Mouse (Mus musculus) hindbrain, embryonic 13.5 days (tissue): Measurements from ENCODE around the gene Nf1. TPM values are rescaled to one million over a fixed set of nuclear protein-coding genes. Genes with fewer than 3 reads are reported as not detected.

Source experiments
- ATAC-seq: fragments of 200-750 bp; cut with Nextera tagmentation; 2 replicates; pipeline ENCODE4 v1.8.0; 2017; ENCODE audit warnings: moderate TSS enrichment; ENCODE audit not compliant: low FRiP score
- H3K27ac ChIP-seq: fragments of 300-500 bp; sonication (generic); 2 replicates; pipeline ENCODE4 v1.5.1; 2015; ENCODE audit warnings: inconsistent platforms, mild to moderate bottlenecking, moderate library complexity
- H3K27me3 ChIP-seq: fragments of 300-500 bp; sonication (generic); 2 replicates; pipeline ENCODE4 v1.6.1; 2015; ENCODE audit warnings: mild to moderate bottlenecking, inconsistent platforms
- H3K36me3 ChIP-seq: fragments of 300-500 bp; sonication (generic); 2 replicates; pipeline ENCODE4 v1.6.1; 2015; ENCODE audit warnings: mild to moderate bottlenecking, inconsistent platforms
- H3K4me1 ChIP-seq: fragments of 300-500 bp; sonication (generic); replicated peaks from 2 replicates; pipeline ENCODE4 v1.6.1; 2015; ENCODE audit warnings: inconsistent platforms
- H3K4me2 ChIP-seq: fragments of 300-500 bp; sonication (generic); 2 replicates; pipeline ENCODE4 v1.6.1; 2015; ENCODE audit warnings: inconsistent platforms, mild to moderate bottlenecking, moderate library complexity
- H3K4me3 ChIP-seq: fragments of 300-500 bp; sonication (generic); 2 replicates; pipeline ENCODE4 v1.5.1; 2015; ENCODE audit warnings: mild to moderate bottlenecking, inconsistent platforms
- H3K9ac ChIP-seq: fragments of 300-500 bp; sonication (generic); 2 replicates; pipeline ENCODE4 v1.6.1; 2015; ENCODE audit warnings: mild to moderate bottlenecking, inconsistent platforms
- H3K9me3 ChIP-seq: fragments of 300-500 bp; sonication (generic); 2 replicates; pipeline ENCODE4 v1.6.1; 2016; ENCODE audit warnings: inconsistent platforms
- WGBS: fragments of 180-500 bp; shearing (Covaris S2); methylation state at CpG from one replicate; pipeline ENCODE4 v1.1.7; 2015; 5-methylcytosine and 5-hydroxymethylcytosine counted together
- polyA plus RNA-seq: library from polyadenylated mRNA; unstranded; fragments of >200 nt; fragmentation: Nextera tagmentation; extraction: Ambion mirVana; gene quantifications from 2 replicates; pipeline ENCODE4 v1.2.1, GENCODE M21; 2015

Gene Nf1
- polyA plus RNA-seq, 1 experiment from 2014 or later, result 7.8 TPM

DNA sequence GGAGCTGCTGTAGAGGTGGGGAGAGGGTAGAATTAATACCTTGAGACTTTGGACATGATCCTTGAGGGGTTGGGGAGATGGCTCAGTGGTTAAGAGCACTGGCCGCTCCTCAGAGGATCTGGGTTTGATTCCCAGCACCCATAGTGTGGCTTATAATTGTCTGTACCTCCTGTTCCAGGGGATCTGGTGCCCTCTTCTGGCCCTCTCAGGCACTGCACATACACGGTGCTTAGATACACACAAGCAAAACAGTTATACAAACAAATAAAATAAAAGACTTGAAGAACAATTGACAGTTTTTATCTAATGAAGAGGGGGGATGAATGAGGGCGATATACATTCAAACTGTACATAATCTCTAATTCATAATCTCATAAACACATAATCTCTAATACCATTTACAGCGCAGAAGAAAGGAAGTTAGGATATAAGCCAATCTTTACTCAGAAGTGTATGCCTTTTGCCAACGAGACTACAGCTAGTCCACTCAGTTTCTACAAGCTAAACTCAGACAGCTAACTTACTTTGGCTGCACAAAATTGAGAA is 2.7 kb upstream of the Nf1 start:
- H3K27ac ChIP-seq, result no peak overlapping the region
- H3K4me1 ChIP-seq, result peaks cover 22% of the 10 kb centered on the region
- H3K36me3 ChIP-seq, result no peaks in the 10 kb centered on the region
- no peak overlapping the region for H3K4me3 ChIP-seq
- no peak for ATAC-seq
- 88% methylated on average over 5 of the region's 5 CpGs for WGBS
- H3K9ac ChIP-seq, result no peak overlapping the region
- H3K4me2 ChIP-seq, result no peak overlapping the region
- no peaks in the 10 kb centered on the region for H3K9me3 ChIP-seq
- H3K27me3 ChIP-seq, result 0 out of 2 replicates have a peak, but pooled peaks cover 3% of the 10 kb centered on the region

DNA sequence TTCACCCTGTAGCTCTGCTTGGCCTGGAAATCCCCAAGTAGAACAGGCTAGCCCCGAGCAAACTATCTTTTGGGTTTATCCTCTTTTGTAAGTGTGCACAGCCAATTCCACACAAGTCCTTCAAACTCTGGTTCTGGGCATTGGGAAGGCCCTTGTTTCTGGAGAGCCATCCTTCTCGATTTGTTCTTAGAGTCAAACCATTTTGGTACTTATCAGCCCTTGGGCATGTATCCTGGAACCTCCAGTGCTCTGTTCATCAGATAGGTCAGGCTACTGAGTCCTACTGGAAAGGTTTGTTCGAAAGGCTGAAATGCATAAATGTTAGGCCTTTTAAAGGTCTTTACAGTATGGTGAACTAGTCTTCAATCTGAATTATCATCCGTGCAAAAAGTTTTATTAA is 872 bp upstream of the Nf1 start:
- Histone ChIP-seq H3K9me3 (no peaks in the 10 kb centered on the region), H3K27ac (0 out of 2 replicates have a peak overlapping the region, but pooled peaks have one; percentile 96), H3K4me2 (peak overlapping the region; percentile 66), H3K4me1 (peaks cover 29% of the 10 kb centered on the region), H3K36me3 (peaks cover 7% of the 10 kb centered on the region; the same call in 1 of the 2 replicates), H3K4me3 (peak overlapping the region; percentile 92), H3K9ac (peak overlapping the region; percentile 94), H3K27me3 (0 out of 2 replicates have a peak, but pooled peaks cover 3% of the 10 kb centered on the region)
- WGBS, result 60% methylated on average over 4 of the region's 4 CpGs
- ATAC-seq, result no peak

DNA sequence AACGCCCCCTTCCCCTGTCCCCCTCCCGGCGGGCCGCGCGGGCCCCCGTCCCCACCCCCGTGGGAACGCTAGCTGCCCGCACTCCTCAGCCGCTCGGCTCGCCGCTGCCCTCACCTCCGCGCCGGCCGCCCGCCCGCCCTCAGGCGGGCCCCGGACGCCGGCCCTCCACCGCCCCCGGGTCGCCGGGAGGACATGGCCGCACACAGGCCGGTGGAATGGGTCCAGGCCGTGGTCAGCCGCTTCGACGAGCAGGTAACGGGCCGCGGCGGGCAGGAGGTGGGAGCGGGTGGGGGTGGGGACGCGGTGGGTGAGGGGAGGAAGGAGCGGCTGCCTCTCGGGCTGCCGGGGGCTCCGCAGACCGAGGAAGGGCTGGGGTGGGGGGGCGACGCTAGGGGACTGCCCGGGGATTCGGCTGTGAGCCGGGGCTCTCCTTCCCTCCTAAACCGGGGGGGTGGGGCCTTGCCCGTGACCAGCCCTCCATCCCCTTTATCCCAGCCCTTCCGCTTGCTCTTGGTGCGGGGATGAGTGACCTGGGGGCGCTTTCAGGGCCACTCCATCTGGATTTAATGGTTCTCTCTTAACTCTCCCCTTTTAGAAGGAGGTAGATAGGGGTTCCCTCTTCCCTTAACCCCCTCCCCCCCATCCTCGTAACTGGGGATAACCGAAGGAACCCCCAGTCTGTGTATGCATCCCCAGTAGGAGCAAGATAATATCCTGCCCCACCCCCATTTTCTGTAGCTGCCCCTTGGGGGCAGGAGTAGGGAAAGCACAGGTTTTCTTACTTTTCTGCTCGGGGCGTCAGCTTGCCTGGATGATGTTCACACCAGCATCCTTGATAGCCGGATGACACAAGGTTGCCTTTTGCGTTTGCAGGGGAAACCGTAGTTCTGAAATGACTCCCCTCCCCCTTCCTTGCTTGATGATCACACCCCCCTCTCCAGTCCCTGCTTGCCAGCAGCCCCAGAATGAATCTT is 602 bp downstream of the Nf1 start:
- Histone ChIP-seq H3K4me1 (peaks cover 34% of the 10 kb centered on the region), H3K4me2 (peak overlapping the region; percentile 83), H3K9ac (peak overlapping the region; percentile 94), H3K27me3 (0 out of 2 replicates have a peak, but pooled peaks cover 3% of the 10 kb centered on the region), H3K4me3 (peak overlapping the region; percentile 92), H3K27ac (peak overlapping the region; percentile 96), H3K36me3 (peaks cover 7% of the 10 kb centered on the region; the same call in 1 of the 2 replicates), H3K9me3 (no peaks in the 10 kb centered on the region)
- under 1% methylated on average over 33 of the region's 63 CpGs for WGBS
- peak; percentile 83 for ATAC-seq

- Histone ChIP-seq H3K27ac (no peak overlapping the region), H3K9me3 (no peaks in the 10 kb centered on the region), H3K27me3 (no peaks in the 10 kb centered on the region), H3K4me3 (no peak overlapping the region), H3K36me3 (peaks cover 5% of the 10 kb centered on the region; the same call in 1 of the 2 replicates), H3K9ac (no peak overlapping the region), H3K4me1 (peaks cover 7% of the 10 kb centered on the region), H3K4me2 (no peak overlapping the region)
- ATAC-seq, result no peak
- WGBS, result 90% methylated on average over 3 of the region's 3 CpGs
Observed at GRCm38 (mm10) chr11:79356995-79357394, 17.5 kb downstream of the Nf1 start.

DNA sequence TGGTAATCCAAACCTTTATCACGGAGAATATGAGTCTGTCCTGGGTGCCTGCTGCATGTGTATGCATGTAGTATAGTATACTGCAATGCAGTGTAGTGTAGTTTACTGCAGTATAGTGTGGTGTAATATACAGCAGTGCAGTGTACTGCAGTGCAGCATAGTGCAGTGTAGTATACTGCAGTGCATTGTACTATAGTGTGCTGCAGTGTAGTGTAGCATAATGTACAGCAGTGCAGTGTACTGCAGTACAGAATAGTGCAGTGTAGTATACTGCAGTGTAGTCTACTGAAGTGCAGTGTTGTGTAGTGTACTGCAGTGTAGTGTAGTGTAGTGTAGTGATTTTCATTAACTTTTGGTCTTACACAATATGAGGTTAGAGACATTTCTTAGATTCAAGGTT is 17.9 kb downstream of the Nf1 start:
- Histone ChIP-seq H3K27ac (no peak overlapping the region), H3K4me3 (no peak overlapping the region), H3K9ac (no peak overlapping the region), H3K27me3 (no peaks in the 10 kb centered on the region), H3K4me1 (peaks cover 7% of the 10 kb centered on the region), H3K4me2 (no peak overlapping the region), H3K9me3 (no peaks in the 10 kb centered on the region), H3K36me3 (peaks cover 5% of the 10 kb centered on the region; the same call in 1 of the 2 replicates)
- 93% methylated on average over 1 of the region's 1 CpGs for WGBS
- peak; percentile 52; the same call in 1 of the 2 replicates for ATAC-seq

DNA sequence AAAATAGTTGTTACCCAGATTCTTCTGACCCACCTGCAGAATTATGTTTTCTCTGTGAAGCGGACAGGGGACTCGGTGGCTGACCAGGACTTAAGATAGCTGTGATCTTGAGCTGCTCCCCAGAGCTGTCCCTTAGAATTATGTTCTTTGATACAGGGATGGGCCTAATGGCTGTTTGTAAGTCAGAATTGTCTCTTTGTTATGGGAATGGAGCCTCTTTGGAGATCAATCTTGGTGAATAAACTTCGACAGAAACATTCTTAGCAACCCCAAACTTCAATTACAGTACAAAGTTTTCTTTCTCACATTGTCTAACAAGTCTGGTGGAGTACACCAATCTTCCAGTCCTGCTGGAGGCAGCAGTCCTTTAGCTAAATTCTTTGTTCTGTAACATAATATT is 25.5 kb downstream of the Nf1 start:
- H3K9me3 ChIP-seq, result no peaks in the 10 kb centered on the region
- no peak for ATAC-seq
- WGBS, result 86% methylated on average over 3 of the region's 3 CpGs
- no peak overlapping the region for H3K4me2 ChIP-seq
- H3K4me3 ChIP-seq, result no peak overlapping the region
- no peak overlapping the region for H3K27ac ChIP-seq
- no peaks in the 10 kb centered on the region for H3K27me3 ChIP-seq
- H3K9ac ChIP-seq, result no peak overlapping the region
- no peaks in the 10 kb centered on the region for H3K36me3 ChIP-seq
- peaks cover 9% of the 10 kb centered on the region for H3K4me1 ChIP-seq

DNA sequence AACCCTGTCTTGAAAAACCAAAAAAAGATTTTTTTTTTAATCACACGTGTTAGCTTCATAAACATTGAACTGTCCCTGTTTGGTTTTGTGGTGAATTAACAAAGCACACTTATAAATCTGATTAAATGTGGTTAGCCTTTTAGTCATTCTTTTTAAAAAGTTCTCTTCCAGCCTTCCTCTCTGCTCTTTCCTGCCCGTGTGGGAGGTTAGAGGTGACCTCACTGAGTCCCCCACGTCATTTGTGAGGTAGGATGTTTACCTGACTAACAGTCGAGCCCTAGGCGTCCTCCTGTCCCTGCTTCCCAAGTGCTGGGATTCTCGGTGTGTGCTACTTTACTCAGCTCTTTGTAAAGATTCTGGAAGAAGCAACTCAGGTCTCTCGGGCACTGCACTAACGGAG is 26.8 kb downstream of the Nf1 start:
- Histone ChIP-seq H3K4me1 (peaks cover 9% of the 10 kb centered on the region), H3K9ac (no peak overlapping the region), H3K9me3 (no peaks in the 10 kb centered on the region), H3K27ac (no peak overlapping the region), H3K4me2 (no peak overlapping the region), H3K27me3 (no peaks in the 10 kb centered on the region), H3K36me3 (no peaks in the 10 kb centered on the region; the same call in 1 of the 2 replicates), H3K4me3 (no peak overlapping the region)
- no peak for ATAC-seq
- 32% methylated on average over 8 of the region's 8 CpGs for WGBS

GRCm38 (mm10) chr11:79373031-79373430 is 33.5 kb downstream of the Nf1 start:
- Histone ChIP-seq H3K4me1 (no peaks in the 10 kb centered on the region), H3K4me2 (no peak overlapping the region), H3K36me3 (no peaks in the 10 kb centered on the region; the same call in none of the 2 replicates), H3K27ac (no peak overlapping the region), H3K9me3 (no peaks in the 10 kb centered on the region), H3K27me3 (no peaks in the 10 kb centered on the region), H3K9ac (no peak overlapping the region), H3K4me3 (no peak overlapping the region)
- WGBS, result 95% methylated on average over 4 of the region's 4 CpGs
- no peak for ATAC-seq

- no peak overlapping the region for H3K9ac ChIP-seq
- H3K27me3 ChIP-seq, result no peaks in the 10 kb centered on the region
- no peak for ATAC-seq
- no peaks in the 10 kb centered on the region for H3K4me1 ChIP-seq
- no peaks in the 10 kb centered on the region for H3K9me3 ChIP-seq
- H3K4me2 ChIP-seq, result no peak overlapping the region
- 72% methylated on average over 3 of the region's 3 CpGs for WGBS
- H3K4me3 ChIP-seq, result no peak overlapping the region
- no peak overlapping the region for H3K27ac ChIP-seq
- H3K36me3 ChIP-seq, result peaks cover 45% of the 10 kb centered on the region
Observed at GRCm38 (mm10) chr11:79398336-79398735, 58.8 kb downstream of the Nf1 start.

- Histone ChIP-seq H3K27me3 (no peaks in the 10 kb centered on the region), H3K36me3 (peaks cover 43% of the 10 kb centered on the region), H3K4me3 (no peak overlapping the region), H3K9ac (no peak overlapping the region), H3K9me3 (no peaks in the 10 kb centered on the region), H3K27ac (no peak overlapping the region), H3K4me1 (no peaks in the 10 kb centered on the region), H3K4me2 (no peak overlapping the region)
- 91% methylated on average over 6 of the region's 6 CpGs for WGBS
- ATAC-seq, result no peak
Observed at GRCm38 (mm10) chr11:79403625-79404319, 64.3 kb downstream of the Nf1 start.

GRCm38 (mm10) chr11:79413761-79414513 is 74.4 kb downstream of the Nf1 start:
- Histone ChIP-seq H3K4me1 (no peaks in the 10 kb centered on the region), H3K4me2 (no peak overlapping the region), H3K27ac (no peak overlapping the region), H3K4me3 (no peak overlapping the region), H3K9ac (no peak overlapping the region), H3K36me3 (peaks cover 18% of the 10 kb centered on the region), H3K9me3 (no peaks in the 10 kb centered on the region), H3K27me3 (no peaks in the 10 kb centered on the region)
- 89% methylated on average over 7 of the region's 7 CpGs for WGBS
- ATAC-seq, result no peak
